Mouse (Mus musculus) heart, embryonic 11.5 days (tissue): ENCODE measurements at regions not wholly inside any gene's neighbourhood (a gene's known extent, or its start where the extent isn't known, plus 50 kb on each side); places are given as distances from the start of the nearest gene placed in this dataset.

Experiments used
- ATAC-seq: fragments of 200-750 bp; cut with Nextera tagmentation; replicated peaks from 2 replicates; pipeline ENCODE4 v1.8.0; 2017; ENCODE audit warnings: moderate library complexity; ENCODE audit not compliant: insufficient number of reproducible peaks, low FRiP score, low TSS enrichment
- H3K27ac ChIP-seq: fragments of 300-500 bp; sonication (generic); 2 replicates; pipeline ENCODE4 v1.5.1; 2014; ENCODE audit warnings: mild to moderate bottlenecking, low read depth, low read length
- H3K27me3 ChIP-seq: fragments of 300-500 bp; sonication (generic); 2 replicates; pipeline ENCODE4 v1.6.1; 2014; ENCODE audit warnings: mild to moderate bottlenecking, low read length, mixed read lengths; ENCODE audit not compliant: control insufficient read depth, insufficient read depth
- H3K36me3 ChIP-seq: fragments of 300-500 bp; sonication (generic); 2 replicates; pipeline ENCODE4 v1.6.1; 2014; ENCODE audit warnings: mild to moderate bottlenecking, low read length, moderate library complexity, mixed read lengths; ENCODE audit not compliant: control insufficient read depth, insufficient read depth
- H3K4me1 ChIP-seq: fragments of 300-500 bp; sonication (generic); 2 replicates; pipeline ENCODE4 v1.6.1; 2014; ENCODE audit warnings: low read length; ENCODE audit not compliant: control insufficient read depth, insufficient read depth
- H3K4me2 ChIP-seq: fragments of 300-500 bp; sonication (generic); 2 replicates; pipeline ENCODE4 v1.6.1; 2014; ENCODE audit warnings: mild to moderate bottlenecking, moderate library complexity
- H3K4me3 ChIP-seq: fragments of 300-500 bp; sonication (generic); 2 replicates; pipeline ENCODE4 v1.5.1; 2014; ENCODE audit warnings: low read depth, low read length
- H3K9ac ChIP-seq: fragments of 300-500 bp; sonication (generic); 2 replicates; pipeline ENCODE4 v1.6.1; 2014; ENCODE audit warnings: mild to moderate bottlenecking, low read depth, low read length, moderate library complexity
- H3K9me3 ChIP-seq: fragments of 300-500 bp; sonication (generic); replicated peaks from 2 replicates; pipeline ENCODE4 v1.6.1; 2016; ENCODE audit warnings: low read length; ENCODE audit not compliant: control insufficient read depth
- WGBS: fragments of 180-500 bp; shearing (Covaris S2); extraction: QIAGEN DNeasy Blood & Tissue Kit; methylation state at CpG from one replicate; pipeline ENCODE4 v1.1.7; 2014; ENCODE audit not compliant: insufficient replicate concordance; 5-methylcytosine and 5-hydroxymethylcytosine counted together

GRCm38 (mm10) chr14:9105708-9106107 lies 439.7 kb upstream of the 4930452B06Rik start:
- Histone ChIP-seq H3K4me1 (no peaks in the 10 kb centered on the region), H3K27me3 (no peaks in the 10 kb centered on the region), H3K9ac (no peak overlapping the region), H3K4me3 (no peak overlapping the region), H3K36me3 (no peaks in the 10 kb centered on the region), H3K4me2 (no peak overlapping the region), H3K9me3 (no peaks in the 10 kb centered on the region), H3K27ac (no peak overlapping the region)
- 73% methylated on average over 1 of the region's 1 CpGs for WGBS
- no peak for ATAC-seq

GRCm38 (mm10) chr14:9089625-9090326 lies 423.7 kb upstream of the 4930452B06Rik start:
- no peak overlapping the region for H3K27ac ChIP-seq
- no peak overlapping the region for H3K9ac ChIP-seq
- H3K27me3 ChIP-seq = no peaks in the 10 kb centered on the region
- WGBS = 79% methylated on average over 5 of the region's 5 CpGs
- no peaks in the 10 kb centered on the region for H3K9me3 ChIP-seq
- ATAC-seq = no peak
- no peaks in the 10 kb centered on the region for H3K4me1 ChIP-seq
- H3K4me3 ChIP-seq = no peak overlapping the region
- no peak overlapping the region for H3K4me2 ChIP-seq
- no peaks in the 10 kb centered on the region for H3K36me3 ChIP-seq

- H3K27me3 ChIP-seq = no peaks in the 10 kb centered on the region
- no peak overlapping the region for H3K4me2 ChIP-seq
- no peaks in the 10 kb centered on the region for H3K9me3 ChIP-seq
- H3K4me3 ChIP-seq = no peak overlapping the region
- no peak overlapping the region for H3K9ac ChIP-seq
- no peak for ATAC-seq
- H3K36me3 ChIP-seq = no peaks in the 10 kb centered on the region
- no peak overlapping the region for H3K27ac ChIP-seq
- no peaks in the 10 kb centered on the region for H3K4me1 ChIP-seq
Observed at GRCm38 (mm10) chr14:9087103-9087502, 421.1 kb upstream of the 4930452B06Rik start.

GRCm38 (mm10) chr14:9079632-9080031 lies 413.6 kb upstream of the 4930452B06Rik start:
- Histone ChIP-seq H3K27ac (no peak overlapping the region), H3K27me3 (no peaks in the 10 kb centered on the region), H3K9me3 (no peaks in the 10 kb centered on the region), H3K4me2 (no peak overlapping the region), H3K4me1 (no peaks in the 10 kb centered on the region), H3K9ac (no peak overlapping the region), H3K36me3 (no peaks in the 10 kb centered on the region), H3K4me3 (no peak overlapping the region)
- 49% methylated on average over 2 of the region's 2 CpGs for WGBS
- ATAC-seq = no peak

DNA sequence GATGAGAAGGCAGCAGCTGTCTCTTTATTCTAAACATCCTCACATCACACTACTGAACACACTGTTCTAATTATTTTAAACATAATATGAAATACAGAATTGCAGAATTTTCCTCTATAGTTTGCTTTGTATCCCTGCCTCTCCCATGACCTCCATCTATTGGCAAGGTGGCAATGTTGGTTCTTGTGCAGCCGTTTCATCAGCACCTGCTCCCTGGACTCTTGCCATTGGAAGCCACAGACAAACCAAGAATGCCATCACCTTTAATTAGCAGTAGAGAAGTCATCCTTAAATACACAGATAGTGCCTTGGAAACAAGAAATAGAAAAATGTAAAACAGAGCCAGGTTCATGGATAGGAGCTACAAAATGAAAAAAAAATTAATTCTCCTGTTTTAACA lies 413.0 kb upstream of the 4930452B06Rik start:
- Histone ChIP-seq H3K27me3 (no peaks in the 10 kb centered on the region), H3K4me2 (no peak overlapping the region), H3K4me1 (no peaks in the 10 kb centered on the region), H3K9ac (no peak overlapping the region), H3K4me3 (no peak overlapping the region), H3K36me3 (no peaks in the 10 kb centered on the region), H3K9me3 (no peaks in the 10 kb centered on the region), H3K27ac (no peak overlapping the region)
- WGBS = 73% methylated on average over 1 of the region's 1 CpGs
- ATAC-seq = no peak

- 71% methylated on average over 3 of the region's 3 CpGs for WGBS
- H3K4me2 ChIP-seq = no peak overlapping the region
- no peaks in the 10 kb centered on the region for H3K36me3 ChIP-seq
- H3K27ac ChIP-seq = no peak overlapping the region
- no peaks in the 10 kb centered on the region for H3K9me3 ChIP-seq
- no peak for ATAC-seq
- no peak overlapping the region for H3K9ac ChIP-seq
- no peaks in the 10 kb centered on the region for H3K27me3 ChIP-seq
- no peak overlapping the region for H3K4me3 ChIP-seq
- no peaks in the 10 kb centered on the region for H3K4me1 ChIP-seq
Observed at GRCm38 (mm10) chr14:9071176-9071575, 405.1 kb upstream of the 4930452B06Rik start.

- H3K4me2 ChIP-seq = no peak overlapping the region
- ATAC-seq = no peak
- no peak overlapping the region for H3K27ac ChIP-seq
- no peak overlapping the region for H3K9ac ChIP-seq
- H3K27me3 ChIP-seq = no peaks in the 10 kb centered on the region
- no peaks in the 10 kb centered on the region for H3K9me3 ChIP-seq
- H3K4me3 ChIP-seq = no peak overlapping the region
- WGBS = 51% methylated on average over 9 of the region's 9 CpGs
- H3K36me3 ChIP-seq = no peaks in the 10 kb centered on the region
- no peaks in the 10 kb centered on the region for H3K4me1 ChIP-seq
Observed at GRCm38 (mm10) chr14:9060058-9060457, 394.0 kb upstream of the 4930452B06Rik start.

GRCm38 (mm10) chr14:9028811-9029210 lies 362.8 kb upstream of the 4930452B06Rik start:
- Histone ChIP-seq H3K27ac (no peak overlapping the region), H3K36me3 (no peaks in the 10 kb centered on the region), H3K4me1 (no peaks in the 10 kb centered on the region)

GRCm38 (mm10) chr14:9015826-9016225 lies 349.8 kb upstream of the 4930452B06Rik start:
- Histone ChIP-seq H3K27ac (no peak overlapping the region), H3K27me3 (no peaks in the 10 kb centered on the region), H3K36me3 (no peaks in the 10 kb centered on the region), H3K4me3 (no peak overlapping the region), H3K4me1 (no peaks in the 10 kb centered on the region), H3K4me2 (no peak overlapping the region), H3K9ac (no peak overlapping the region), H3K9me3 (no peaks in the 10 kb centered on the region; the same call in 1 of the 2 replicates)
- WGBS = 82% methylated on average over 6 of the region's 6 CpGs
- no peak for ATAC-seq

More at GRCm38 (mm10) chr14:9028811-9029210, 362.8 kb upstream of the 4930452B06Rik start:
- Histone ChIP-seq H3K9me3 (no peaks in the 10 kb centered on the region), H3K4me2 (no peak overlapping the region), H3K9ac (no peak overlapping the region), H3K4me3 (no peak overlapping the region), H3K27me3 (no peaks in the 10 kb centered on the region)
- WGBS = 71% methylated on average over 6 of the region's 6 CpGs
- ATAC-seq = no peak
